Mouse (Mus musculus): Measurements from ENCODE around the gene Spred2. TPM values are rescaled to one million over a fixed set of nuclear protein-coding genes. Genes with fewer than 3 reads are reported as not detected.

The Spred2 gene
- polyA plus RNA-seq, 1 experiment from 2014 or later, result 8.5 TPM

DNA sequence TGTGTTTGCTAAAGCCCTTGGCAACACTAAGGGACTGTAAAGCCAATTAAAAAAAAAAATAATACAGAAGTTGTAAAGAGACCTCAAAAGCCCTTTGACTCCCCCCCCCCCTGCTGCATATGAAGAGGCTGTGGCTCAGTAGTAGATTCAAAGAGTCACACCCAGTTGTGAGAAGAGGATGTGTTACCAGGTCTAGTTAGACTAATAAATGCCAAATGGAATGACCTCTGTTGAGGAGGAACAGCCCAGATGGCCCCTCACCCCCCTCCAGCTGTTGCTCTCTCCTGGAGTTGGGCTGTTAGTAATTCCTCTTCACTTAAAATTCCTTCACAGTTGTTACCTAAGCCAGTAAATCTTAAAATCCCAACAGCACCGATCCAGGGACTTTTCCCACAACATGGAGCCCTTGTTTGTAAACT, 62.3 kb downstream of the Spred2 start:
- Histone ChIP-seq H3K4me3 (replicated peaks) (no peak overlapping the region), H3K36me3 (no peaks in the 10 kb centered on the region), H3K9me3 (replicated peaks) (no peaks in the 10 kb centered on the region), H3K27me3 (no peaks in the 10 kb centered on the region), H3K4me2 (replicated peaks) (0 out of 2 replicates have a peak overlapping the region, but pooled peaks have one; percentile 10), H3K9ac (no peak overlapping the region), H3K4me1 (peaks cover 64% of the 10 kb centered on the region), H3K27ac (replicated peaks) (peak overlapping the region; percentile 66)
- 0% methylated on average over 1 of the region's 1 CpGs for WGBS
- ATAC-seq (ENCODE audit: insufficient number of reproducible peaks, low FRiP score, low TSS enrichment, low read depth), result no peak

DNA sequence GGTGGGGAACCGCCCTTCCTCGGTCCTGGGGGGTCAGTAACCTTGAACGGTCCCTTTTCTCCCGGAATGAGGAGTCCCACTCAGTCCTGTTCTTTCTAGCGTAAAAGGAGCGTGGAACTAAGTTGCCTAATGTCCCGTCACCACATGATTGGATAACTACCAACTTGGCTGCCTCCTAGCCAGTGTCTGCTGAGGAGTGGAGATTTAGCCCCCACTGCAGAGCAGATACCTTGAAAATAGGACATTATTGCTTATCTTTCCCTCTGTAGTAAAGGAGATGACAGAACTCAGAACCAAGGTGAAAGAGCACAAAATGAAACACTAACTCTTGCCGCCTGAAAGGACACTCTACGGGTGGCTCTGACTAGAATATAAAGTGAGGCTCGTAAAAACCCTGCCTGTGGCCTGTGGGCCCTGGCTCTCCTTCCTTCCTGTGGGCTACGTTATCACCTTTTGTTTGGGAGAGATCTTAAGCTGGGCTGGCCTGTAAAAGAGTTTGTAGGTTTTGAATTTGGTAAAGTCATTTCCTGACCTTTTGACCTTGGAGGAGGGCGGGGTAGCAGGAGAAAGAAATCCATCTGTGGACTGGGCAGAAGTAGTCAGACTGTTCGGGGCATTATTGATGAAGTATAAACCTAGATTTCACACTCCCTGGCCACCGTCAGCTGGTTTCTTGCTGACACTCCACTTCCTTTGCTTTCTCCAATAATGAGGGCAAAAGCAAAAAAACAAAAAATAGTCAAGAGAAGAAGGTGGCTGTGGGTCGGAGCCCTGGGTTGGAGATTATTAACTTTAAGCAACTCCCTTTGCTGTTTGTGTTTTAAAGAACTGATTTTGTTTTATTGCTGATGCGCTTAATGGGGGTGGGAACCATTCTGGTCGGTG, 62.9 kb downstream of the Spred2 start:
- no peak for ATAC-seq (ENCODE audit: insufficient number of reproducible peaks, low FRiP score, low TSS enrichment, low read depth)
- Histone ChIP-seq H3K9me3 (replicated peaks) (no peaks in the 10 kb centered on the region), H3K27ac (replicated peaks) (peak overlapping the region; percentile 66; the same call in 1 of the 2 replicates), H3K27me3 (no peaks in the 10 kb centered on the region), H3K4me3 (replicated peaks) (no peak overlapping the region), H3K4me1 (peaks cover 66% of the 10 kb centered on the region), H3K36me3 (no peaks in the 10 kb centered on the region), H3K9ac (no peak overlapping the region), H3K4me2 (replicated peaks) (0 out of 2 replicates have a peak overlapping the region, but pooled peaks have one; percentile 10)
- WGBS, result 31% methylated on average over 17 of the region's 17 CpGs

DNA sequence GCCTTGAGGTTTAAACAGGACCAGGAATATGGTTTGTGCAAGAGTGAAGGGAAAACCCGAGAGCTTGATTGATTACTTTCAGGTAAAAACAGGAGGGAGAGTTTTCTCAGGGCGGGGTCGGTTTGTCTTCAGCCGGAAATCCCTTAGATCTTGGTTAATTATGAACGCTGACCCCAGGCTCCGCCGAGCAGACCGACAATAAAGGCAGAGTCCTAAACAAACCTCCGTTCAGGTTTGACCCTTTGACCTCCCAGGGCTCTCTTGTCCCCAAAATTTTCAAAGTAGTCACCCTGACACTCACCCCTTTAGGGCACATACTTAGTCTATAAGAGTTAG, 63.5 kb downstream of the Spred2 start:
- no peak for ATAC-seq (ENCODE audit: insufficient number of reproducible peaks, low FRiP score, low TSS enrichment, low read depth)
- no peak overlapping the region for H3K4me2 ChIP-seq (replicated peaks)
- no peaks in the 10 kb centered on the region for H3K9me3 ChIP-seq (replicated peaks)
- no peak overlapping the region for H3K9ac ChIP-seq
- no peaks in the 10 kb centered on the region for H3K36me3 ChIP-seq
- H3K4me3 ChIP-seq (replicated peaks), result no peak overlapping the region
- H3K27ac ChIP-seq (replicated peaks), result no peak overlapping the region
- WGBS, result 31% methylated on average over 9 of the region's 9 CpGs
- no peaks in the 10 kb centered on the region for H3K27me3 ChIP-seq
- H3K4me1 ChIP-seq, result peaks cover 66% of the 10 kb centered on the region

GRCm38 (mm10) chr11:19988224-19988623, 64.0 kb downstream of the Spred2 start:
- no peak for ATAC-seq (ENCODE audit: insufficient number of reproducible peaks, low FRiP score, low TSS enrichment, low read depth)
- Histone ChIP-seq H3K36me3 (no peaks in the 10 kb centered on the region), H3K4me3 (replicated peaks) (no peak overlapping the region), H3K27me3 (no peaks in the 10 kb centered on the region), H3K4me1 (peaks cover 66% of the 10 kb centered on the region), H3K9ac (no peak overlapping the region), H3K4me2 (replicated peaks) (no peak overlapping the region), H3K9me3 (replicated peaks) (no peaks in the 10 kb centered on the region), H3K27ac (replicated peaks) (no peak overlapping the region)
- 65% methylated on average over 5 of the region's 5 CpGs for WGBS

GRCm38 (mm10) chr11:19988631-19989030, 64.5 kb downstream of the Spred2 start:
- no peak overlapping the region for H3K4me2 ChIP-seq (replicated peaks)
- no peak overlapping the region for H3K27ac ChIP-seq (replicated peaks)
- no peaks in the 10 kb centered on the region for H3K9me3 ChIP-seq (replicated peaks)
- no peaks in the 10 kb centered on the region for H3K27me3 ChIP-seq
- 55% methylated on average over 6 of the region's 6 CpGs for WGBS
- H3K4me3 ChIP-seq (replicated peaks), result no peak overlapping the region
- peaks cover 64% of the 10 kb centered on the region for H3K4me1 ChIP-seq
- H3K36me3 ChIP-seq, result no peaks in the 10 kb centered on the region
- no peak overlapping the region for H3K9ac ChIP-seq
- no peak for ATAC-seq (ENCODE audit: insufficient number of reproducible peaks, low FRiP score, low TSS enrichment, low read depth)

GRCm38 (mm10) chr11:19989141-19989910, 65.2 kb downstream of the Spred2 start:
- Histone ChIP-seq H3K4me3 (replicated peaks) (no peak overlapping the region), H3K9me3 (replicated peaks) (no peaks in the 10 kb centered on the region), H3K4me1 (peaks cover 62% of the 10 kb centered on the region), H3K27me3 (no peaks in the 10 kb centered on the region), H3K4me2 (replicated peaks) (no peak overlapping the region), H3K36me3 (no peaks in the 10 kb centered on the region), H3K27ac (replicated peaks) (no peak overlapping the region), H3K9ac (no peak overlapping the region)
- 89% methylated on average over 13 of the region's 13 CpGs for WGBS
- ATAC-seq (ENCODE audit: insufficient number of reproducible peaks, low FRiP score, low TSS enrichment, low read depth), result no peak

DNA sequence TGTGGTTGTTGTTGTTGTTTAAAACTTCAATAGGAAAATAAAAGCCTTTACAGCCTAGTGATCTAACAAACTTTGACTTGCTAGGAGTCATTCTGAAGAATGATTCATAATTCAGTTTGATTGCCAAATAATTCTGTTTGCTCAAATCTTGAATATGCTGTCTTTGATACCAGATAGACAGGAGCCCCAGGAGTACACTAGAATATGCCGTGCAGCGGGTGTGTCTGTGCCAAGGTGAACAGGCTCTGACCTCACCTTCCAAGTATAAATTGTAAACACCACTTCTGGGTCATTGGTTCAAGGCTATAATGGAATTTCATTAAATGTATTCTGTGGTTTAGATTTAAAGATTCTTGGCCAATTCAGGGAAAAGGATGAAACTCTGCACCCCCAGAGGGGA, 66.6 kb downstream of the Spred2 start:
- Histone ChIP-seq H3K36me3 (no peaks in the 10 kb centered on the region), H3K4me2 (replicated peaks) (no peak overlapping the region), H3K27me3 (no peaks in the 10 kb centered on the region), H3K9me3 (replicated peaks) (no peaks in the 10 kb centered on the region), H3K27ac (replicated peaks) (peak overlapping the region; percentile 71; the same call in 1 of the 2 replicates), H3K9ac (no peak overlapping the region), H3K4me1 (peaks cover 60% of the 10 kb centered on the region), H3K4me3 (replicated peaks) (no peak overlapping the region)
- 61% methylated on average over 2 of the region's 2 CpGs for WGBS
- ATAC-seq (ENCODE audit: insufficient number of reproducible peaks, low FRiP score, low TSS enrichment, low read depth), result no peak

DNA sequence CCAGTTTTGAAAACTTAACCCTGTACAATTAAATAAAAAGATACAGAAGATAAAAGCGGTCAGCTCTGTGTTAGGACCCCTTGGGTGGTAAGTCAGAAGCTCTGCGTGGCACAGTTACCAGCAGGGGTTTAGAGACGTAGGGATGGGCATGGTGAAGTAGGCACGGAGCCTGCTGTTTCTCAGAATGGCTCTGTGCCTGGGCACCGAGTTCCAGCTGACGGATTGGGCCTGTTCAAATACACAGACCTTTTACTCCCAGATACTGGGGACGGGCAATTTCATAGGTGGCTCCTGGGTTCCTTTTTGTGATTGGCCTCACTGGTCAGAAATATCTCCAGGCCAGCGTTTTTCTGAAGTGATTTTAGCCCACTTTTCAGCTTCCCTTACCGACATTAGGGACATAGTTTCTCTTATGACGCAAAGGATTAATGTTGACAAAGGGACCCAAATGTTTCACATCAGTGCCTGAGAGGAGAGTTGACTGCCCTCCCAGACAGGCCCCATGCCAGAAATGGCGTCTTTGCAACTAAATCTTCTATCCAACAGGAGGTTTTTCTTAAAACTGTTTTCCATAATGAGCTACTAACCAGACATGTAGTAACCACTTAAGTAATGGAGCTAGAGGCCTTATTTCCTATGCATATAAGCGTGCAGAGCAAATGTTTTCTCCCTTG, 67.3 kb downstream of the Spred2 start:
- 50% methylated on average over 12 of the region's 12 CpGs for WGBS
- ATAC-seq (ENCODE audit: insufficient number of reproducible peaks, low FRiP score, low TSS enrichment, low read depth), result no peak
- H3K27ac ChIP-seq (replicated peaks), result peak overlapping the region; percentile 71
- no peaks in the 10 kb centered on the region for H3K9me3 ChIP-seq (replicated peaks)
- no peaks in the 10 kb centered on the region for H3K36me3 ChIP-seq
- H3K4me1 ChIP-seq, result peaks cover 53% of the 10 kb centered on the region
- no peaks in the 10 kb centered on the region for H3K27me3 ChIP-seq
- no peak overlapping the region for H3K4me2 ChIP-seq (replicated peaks)
- no peak overlapping the region for H3K9ac ChIP-seq
- H3K4me3 ChIP-seq (replicated peaks), result no peak overlapping the region

- 0 out of 2 replicates have a peak overlapping the region, but pooled peaks have one; percentile 8 for H3K27ac ChIP-seq (replicated peaks)
- 58% methylated on average over 15 of the region's 15 CpGs for WGBS
- no peak for ATAC-seq (ENCODE audit: insufficient number of reproducible peaks, low FRiP score, low TSS enrichment, low read depth)
These were observed 68.4 kb downstream of the Spred2 start for GRCm38 (mm10) chr11:19992341-19993281.

DNA sequence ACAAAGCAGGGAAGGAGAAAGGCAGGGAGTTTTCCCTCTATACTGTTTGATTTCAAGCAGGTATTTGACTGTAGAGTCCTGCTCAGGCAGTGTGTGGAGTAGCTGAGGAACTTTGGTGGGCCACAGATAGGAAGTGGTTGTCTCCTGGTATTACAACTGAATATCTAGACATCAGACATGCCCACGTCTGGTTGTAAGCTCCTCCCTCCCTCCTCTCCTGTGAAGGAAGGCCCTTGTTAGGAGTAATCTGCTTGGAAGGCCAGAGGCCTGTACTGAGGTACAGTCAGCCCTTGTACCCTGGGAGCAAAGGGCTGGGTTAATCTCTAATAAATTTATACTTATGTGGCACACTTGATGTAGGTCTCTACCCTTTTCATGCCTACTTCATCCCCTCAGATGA, 69.6 kb downstream of the Spred2 start:
- H3K27me3 ChIP-seq, result no peaks in the 10 kb centered on the region
- no peak overlapping the region for H3K4me3 ChIP-seq (replicated peaks)
- H3K4me1 ChIP-seq, result peaks cover 41% of the 10 kb centered on the region
- WGBS, result 42% methylated on average over 1 of the region's 1 CpGs
- no peak overlapping the region for H3K9ac ChIP-seq
- no peak for ATAC-seq (ENCODE audit: insufficient number of reproducible peaks, low FRiP score, low TSS enrichment, low read depth)
- H3K27ac ChIP-seq (replicated peaks), result no peak overlapping the region
- H3K36me3 ChIP-seq, result peaks cover 7% of the 10 kb centered on the region
- H3K4me2 ChIP-seq (replicated peaks), result no peak overlapping the region
- no peaks in the 10 kb centered on the region for H3K9me3 ChIP-seq (replicated peaks)

More at GRCm38 (mm10) chr11:19992341-19993281, 68.4 kb downstream of the Spred2 start:
- Histone ChIP-seq H3K9me3 (replicated peaks) (no peaks in the 10 kb centered on the region), H3K36me3 (no peaks in the 10 kb centered on the region), H3K4me1 (peaks cover 42% of the 10 kb centered on the region), H3K27me3 (no peaks in the 10 kb centered on the region), H3K9ac (no peak overlapping the region), H3K4me2 (replicated peaks) (no peak overlapping the region), H3K4me3 (replicated peaks) (no peak overlapping the region)
